Mouse (Mus musculus) midbrain, embryonic 15.5 days (tissue): Measurements from ENCODE around the gene Zkscan1. TPM values are rescaled to one million over a fixed set of nuclear protein-coding genes. Genes with fewer than 3 reads are reported as not detected.

Experiments
- ATAC-seq: fragments of 200-750 bp; cut with Nextera tagmentation; replicated peaks from 2 replicates; pipeline ENCODE4 v1.8.0; 2017; ENCODE audit warnings: moderate TSS enrichment
- H3K27ac ChIP-seq: fragments of 300-500 bp; sonication (generic); 2 replicates; pipeline ENCODE4 v1.5.1; 2015; ENCODE audit warnings: mild to moderate bottlenecking, inconsistent platforms
- H3K27me3 ChIP-seq: fragments of 300-500 bp; sonication (generic); replicated peaks from 2 replicates; pipeline ENCODE4 v1.6.1; 2015; ENCODE audit warnings: inconsistent platforms
- H3K36me3 ChIP-seq: fragments of 300-500 bp; sonication (generic); replicated peaks from 2 replicates; pipeline ENCODE4 v1.6.1; 2015; ENCODE audit warnings: inconsistent platforms
- H3K4me1 ChIP-seq: fragments of 300-500 bp; sonication (generic); 2 replicates; pipeline ENCODE4 v1.6.1; 2015; ENCODE audit warnings: inconsistent platforms
- H3K4me2 ChIP-seq: fragments of 300-500 bp; sonication (generic); 2 replicates; pipeline ENCODE4 v1.6.1; 2015; ENCODE audit warnings: inconsistent platforms, mild to moderate bottlenecking, moderate library complexity
- H3K4me3 ChIP-seq: fragments of 300-500 bp; sonication (generic); 2 replicates; pipeline ENCODE4 v1.5.1; 2015; ENCODE audit warnings: mild to moderate bottlenecking, inconsistent platforms
- H3K9ac ChIP-seq: fragments of 300-500 bp; sonication (generic); 2 replicates; pipeline ENCODE4 v1.6.1; 2015; ENCODE audit warnings: mild to moderate bottlenecking, inconsistent platforms
- H3K9me3 ChIP-seq: fragments of 300-500 bp; sonication (generic); 2 replicates; pipeline ENCODE4 v1.6.1; 2016; ENCODE audit warnings: inconsistent platforms
- WGBS: fragments of 180-500 bp; shearing (Covaris S2); methylation state at CpG from one replicate; pipeline ENCODE4 v1.1.7; 2015; ENCODE audit warnings: mixed read lengths; 5-methylcytosine and 5-hydroxymethylcytosine counted together
- polyA plus RNA-seq: library from polyadenylated mRNA; unstranded; fragments of >200 nt; fragmentation: Nextera tagmentation; extraction: Ambion mirVana; gene quantifications from 2 replicates; pipeline ENCODE4 v1.2.1, GENCODE M21; 2015

Zkscan1 gene
- polyA plus RNA-seq, 1 experiment from 2014 or later, result 25.8 TPM

DNA sequence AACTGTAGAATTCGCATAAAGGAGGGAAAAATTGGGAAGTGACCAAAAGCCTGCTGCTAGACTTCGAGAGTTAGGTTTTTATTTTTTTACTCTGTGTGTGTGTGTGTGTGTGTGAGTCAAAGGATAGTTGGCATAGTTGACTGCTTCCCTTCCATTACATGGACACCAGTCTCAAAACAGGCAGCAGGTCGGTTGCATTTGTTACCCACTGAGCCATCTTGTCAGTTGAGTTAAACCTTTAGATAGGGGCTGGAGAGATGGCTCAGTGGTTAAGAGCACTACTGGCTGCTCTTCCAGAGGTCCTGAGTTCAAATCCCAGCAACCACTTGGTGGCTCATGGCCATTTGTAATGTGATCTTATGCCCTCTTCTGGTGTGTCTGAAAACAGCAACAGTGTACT, 33.2 kb downstream of the Zkscan1 start:
- no peak for ATAC-seq
- 81% methylated on average over 3 of the region's 3 CpGs for WGBS
- no peak overlapping the region for H3K27ac ChIP-seq
- peak overlapping the region; percentile 68 for H3K4me3 ChIP-seq
- H3K9me3 ChIP-seq, result no peaks in the 10 kb centered on the region
- H3K4me1 ChIP-seq, result peaks cover 19% of the 10 kb centered on the region
- peak overlapping the region; percentile 66 for H3K4me2 ChIP-seq
- H3K27me3 ChIP-seq, result no peaks in the 10 kb centered on the region
- peak overlapping the region; percentile 75; the same call in 1 of the 2 replicates for H3K9ac ChIP-seq
- H3K36me3 ChIP-seq, result peaks cover 7% of the 10 kb centered on the region; the same call in 1 of the 2 replicates

- Histone ChIP-seq H3K9ac (no peak overlapping the region), H3K9me3 (no peaks in the 10 kb centered on the region), H3K27ac (no peak overlapping the region), H3K4me2 (no peak overlapping the region), H3K4me3 (no peak overlapping the region), H3K4me1 (no peaks in the 10 kb centered on the region), H3K27me3 (no peaks in the 10 kb centered on the region), H3K36me3 (peaks cover 59% of the 10 kb centered on the region)
- 96% methylated on average over 5 of the region's 5 CpGs for WGBS
- no peak for ATAC-seq
These were observed 47.7 kb downstream of the Zkscan1 start for GRCm38 (mm10) chr5:138132425-138133064.

GRCm38 (mm10) chr5:138137257-138137656, 52.4 kb downstream of the Zkscan1 start:
- Histone ChIP-seq H3K9ac (no peak overlapping the region), H3K4me3 (no peak overlapping the region), H3K36me3 (peaks cover 31% of the 10 kb centered on the region), H3K4me2 (no peak overlapping the region), H3K27ac (no peak overlapping the region), H3K4me1 (no peaks in the 10 kb centered on the region), H3K9me3 (no peaks in the 10 kb centered on the region), H3K27me3 (no peaks in the 10 kb centered on the region)
- WGBS, result 93% methylated on average over 4 of the region's 4 CpGs
- no peak for ATAC-seq

GRCm38 (mm10) chr5:138137935-138138549, 53.2 kb downstream of the Zkscan1 start:
- 62% methylated on average over 8 of the region's 8 CpGs for WGBS
- H3K27ac ChIP-seq, result no peak overlapping the region
- H3K27me3 ChIP-seq, result no peaks in the 10 kb centered on the region
- peaks cover 28% of the 10 kb centered on the region for H3K36me3 ChIP-seq
- ATAC-seq, result no peak
- H3K4me1 ChIP-seq, result no peaks in the 10 kb centered on the region
- H3K9me3 ChIP-seq, result no peaks in the 10 kb centered on the region
- H3K4me2 ChIP-seq, result no peak overlapping the region
- no peak overlapping the region for H3K9ac ChIP-seq
- no peak overlapping the region for H3K4me3 ChIP-seq

GRCm38 (mm10) chr5:138138585-138138984, 53.7 kb downstream of the Zkscan1 start:
- Histone ChIP-seq H3K9ac (no peak overlapping the region), H3K9me3 (no peaks in the 10 kb centered on the region), H3K36me3 (peaks cover 26% of the 10 kb centered on the region), H3K27ac (no peak overlapping the region), H3K27me3 (no peaks in the 10 kb centered on the region), H3K4me2 (no peak overlapping the region), H3K4me3 (no peak overlapping the region), H3K4me1 (no peaks in the 10 kb centered on the region)
- no peak for ATAC-seq
- WGBS, result 73% methylated on average over 4 of the region's 4 CpGs

DNA sequence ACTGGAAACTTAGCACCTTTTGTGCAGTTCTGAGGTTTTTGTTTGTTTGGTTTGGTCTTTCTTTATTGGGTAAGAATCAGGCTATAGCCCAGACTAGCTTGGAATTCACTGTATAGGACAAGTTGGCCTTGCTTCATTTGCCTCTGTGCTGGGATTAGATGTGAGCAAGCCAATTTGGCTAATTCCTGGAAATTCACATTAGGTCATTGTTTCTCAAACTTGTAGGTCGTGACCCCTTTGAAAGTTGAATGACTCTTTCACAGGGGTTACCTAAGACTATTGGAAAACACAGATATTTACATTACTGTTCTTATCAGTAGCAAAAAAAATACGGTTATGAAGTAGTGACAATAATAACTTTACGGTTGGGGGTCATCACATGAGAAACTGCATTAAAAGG, 69.5 kb downstream of the Zkscan1 start:
- WGBS, result 93% methylated on average over 3 of the region's 3 CpGs
- Histone ChIP-seq H3K4me3 (peak overlapping the region; percentile 72), H3K4me2 (peak overlapping the region; percentile 51), H3K27ac (peak overlapping the region; percentile 97; the same call in 1 of the 2 replicates), H3K9ac (peak overlapping the region; percentile 89), H3K9me3 (no peaks in the 10 kb centered on the region), H3K27me3 (no peaks in the 10 kb centered on the region), H3K4me1 (peaks cover 12% of the 10 kb centered on the region), H3K36me3 (peaks cover 18% of the 10 kb centered on the region; the same call in 1 of the 2 replicates)
- ATAC-seq, result no peak

DNA sequence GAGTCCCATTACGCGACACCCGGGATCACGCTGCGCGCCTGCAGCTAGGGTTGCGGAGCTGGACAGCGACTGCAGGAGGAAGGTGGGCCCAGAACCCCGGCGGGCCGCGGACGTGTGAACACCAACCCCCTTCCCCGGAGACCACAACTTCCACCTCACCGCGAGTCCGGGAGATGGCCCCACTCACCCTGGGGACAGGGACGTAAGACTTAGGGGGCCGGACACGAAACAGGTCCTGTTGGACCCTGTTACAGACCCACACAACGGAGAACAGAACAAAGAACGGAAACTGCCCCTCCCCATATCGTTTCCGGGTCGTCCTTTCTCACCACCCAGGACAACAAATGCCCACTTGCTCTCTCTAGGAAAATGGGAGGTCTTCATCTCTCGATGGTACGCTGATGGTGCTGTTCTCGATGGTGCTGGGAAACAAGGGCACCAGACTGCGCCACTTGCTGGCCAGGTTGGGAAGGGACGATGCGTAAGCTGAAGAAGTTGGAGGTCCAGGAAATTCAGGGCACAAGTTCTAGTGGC, 70.6 kb downstream of the Zkscan1 start, which contains the start of gene Zfp113:
Zfp113 (minus strand) TSS at position 302 of the 534 bp plus-strand sequence.
- Histone ChIP-seq H3K9ac (peak within 1 kb of the TSS; percentile 89), H3K4me1 (peaks cover 16% of the 10 kb centered on the region), H3K27me3 (no peaks in the 10 kb centered on the region), H3K36me3 (peaks cover 14% of the 10 kb centered on the region; the same call in 1 of the 2 replicates), H3K4me3 (peak within 1 kb of the TSS; percentile 72), H3K9me3 (no peaks in the 10 kb centered on the region), H3K4me2 (peak within 1 kb of the TSS; percentile 51), H3K27ac (peak within 1 kb of the TSS; percentile 97)
- WGBS, result under 1% methylated on average over 31 of the region's 31 CpGs
- ATAC-seq, result peak; percentile 96

Other genes starting within 250 kb of the Zkscan1 start
- gene Pilra, start 248.8 kb upstream of the Zkscan1 start, polyA plus RNA-seq, result 0.17 TPM in 1 of 2 replicates, not detected in the other
- not detected in 2 replicates for gene Pilrb1, start 227.0 kb upstream of the Zkscan1 start, polyA plus RNA-seq
- gene Pilrb2, start 213.3 kb upstream of the Zkscan1 start, polyA plus RNA-seq, result not detected in 2 replicates
- gene Cyp3a13, start 163.5 kb upstream of the Zkscan1 start, polyA plus RNA-seq, result not detected in 2 replicates
- 0.31 and 0.43 TPM in 2 replicates for gene Gjc3, start 122.0 kb upstream of the Zkscan1 start, polyA plus RNA-seq
- not detected in 2 replicates for gene Azgp1, start 103.6 kb upstream of the Zkscan1 start, polyA plus RNA-seq
- gene Smok3a, start 63.8 kb upstream of the Zkscan1 start, polyA plus RNA-seq, result not detected in 2 replicates
- gene Smok3b, start 63.7 kb upstream of the Zkscan1 start, polyA plus RNA-seq, result not detected in 2 replicates
- gene Smok3c, start 31.9 kb upstream of the Zkscan1 start, polyA plus RNA-seq, result not detected in 2 replicates
- 104 and 111 TPM in 2 replicates for gene Zscan21, start 31.8 kb downstream of the Zkscan1 start, polyA plus RNA-seq
- 31.6 and 33.7 TPM in 2 replicates for gene Zfp113, start 70.7 kb downstream of the Zkscan1 start, polyA plus RNA-seq
- gene Cops6, start 76.0 kb downstream of the Zkscan1 start, polyA plus RNA-seq, result 310 and 323 TPM in 2 replicates
- gene Ap4m1, start 86.9 kb downstream of the Zkscan1 start, polyA plus RNA-seq, result 28.5 and 30.5 TPM in 2 replicates
- 93.3 and 95.3 TPM in 2 replicates for gene Mcm7, start 87.3 kb downstream of the Zkscan1 start, polyA plus RNA-seq
- 83.6 and 86.5 TPM in 2 replicates for gene Taf6, start 102.4 kb downstream of the Zkscan1 start, polyA plus RNA-seq
- gene Cnpy4, start 102.4 kb downstream of the Zkscan1 start, polyA plus RNA-seq, result 33.3 and 35.5 TPM in 2 replicates
- gene Mblac1, start 109.2 kb downstream of the Zkscan1 start, polyA plus RNA-seq, result 15.1 and 18.5 TPM in 2 replicates
- gene Nxpe5, start 140.8 kb downstream of the Zkscan1 start, polyA plus RNA-seq, result 0.06 TPM in 1 of 2 replicates, not detected in the other
- gene Lamtor4, start 170.4 kb downstream of the Zkscan1 start, polyA plus RNA-seq, result 96.4 and 108 TPM in 2 replicates
- 19.5 and 20.8 TPM in 2 replicates for gene BC037034, start 178.9 kb downstream of the Zkscan1 start, polyA plus RNA-seq
- 2.1 and 2.9 TPM in 2 replicates for gene Gal3st4, start 187.8 kb downstream of the Zkscan1 start, polyA plus RNA-seq
- gene Gm43720, start 194.9 kb downstream of the Zkscan1 start, polyA plus RNA-seq, result 0.04 and 0.09 TPM in 2 replicates
- gene Gpc2, start 194.9 kb downstream of the Zkscan1 start, polyA plus RNA-seq, result 218 and 231 TPM in 2 replicates
- gene Stag3, start 195.2 kb downstream of the Zkscan1 start, polyA plus RNA-seq, result 8.3 and 9.7 TPM in 2 replicates